Mouse (Mus musculus) CH12.LX (cell line): ENCODE results near the gene Limd1. TPM values are rescaled to one million over a fixed set of nuclear protein-coding genes. Genes with fewer than 3 reads are reported as not detected.

Source experiments
- DNase-seq: peaks from one replicate; pipeline ENCODE4 v3.0.0-alpha.2; 2013; ENCODE audit errors: extremely low read depth
- H3K27ac ChIP-seq: 2 replicates; pipeline ENCODE4 v1.5.1; 2012; ENCODE audit warnings: low read depth, mild to moderate bottlenecking, control low read depth, moderate library complexity; ENCODE audit not compliant: insufficient read depth
- H3K27me3 ChIP-seq: replicated peaks from 2 replicates; pipeline ENCODE3; 2012; ENCODE audit warnings: inconsistent platforms
- H3K36me3 ChIP-seq, 2 experiments: replicated peaks in 1 of 2; 2 replicates each; pipeline versions ENCODE3 to v1.6.1; 2012; ENCODE audit warnings: inconsistent platforms in 1 of 2, low read length in 1 of 2, mild to moderate bottlenecking in 1 of 2, mixed read lengths in 1 of 2, moderate library complexity in 1 of 2; ENCODE audit not compliant: control insufficient read depth in 1 of 2, insufficient read depth in 1 of 2
- H3K4me1 ChIP-seq, 2 experiments: 2 replicates each; pipeline ENCODE4 v1.6.1; 2012; ENCODE audit warnings: inconsistent platforms in 1 of 2, moderate library complexity in 1 of 2; ENCODE audit not compliant: insufficient read depth in 2 of 2, control insufficient read depth in 1 of 2
- H3K4me2 ChIP-seq: 2 replicates; pipeline ENCODE4 v1.6.1; 2012; ENCODE audit warnings: low read depth, mild to moderate bottlenecking, control low read depth; ENCODE audit not compliant: poor library complexity, insufficient read depth, severe bottlenecking
- H3K4me3 ChIP-seq, 3 experiments: fragments of 150-350 bp in 1 of 3; sonication (generic) in 1 of 3; replicated peaks in 1 of 3; 2 replicates each; pipeline versions ENCODE3 to v1.5.1; 2011 to 2012; ENCODE audit warnings: low read depth in 2 of 3, low read length in 2 of 3, mild to moderate bottlenecking in 2 of 3, moderate library complexity in 2 of 3, control low read depth in 1 of 3, improper control_type of control experiment in 1 of 3, inconsistent platforms in 1 of 3, mixed read lengths in 1 of 3; ENCODE audit not compliant: poor library complexity in 1 of 3
- H3K79me2 ChIP-seq: replicated peaks from 2 replicates; pipeline ENCODE4 v1.6.1; 2012; ENCODE audit warnings: mild to moderate bottlenecking, moderate library complexity; ENCODE audit not compliant: control insufficient read depth, poor library complexity, insufficient read depth, severe bottlenecking; ENCODE audit errors: extremely low read depth
- H3K9ac ChIP-seq: 2 replicates; pipeline ENCODE4 v1.6.1; 2012; ENCODE audit warnings: low read depth, mild to moderate bottlenecking, control low read depth, moderate library complexity; ENCODE audit not compliant: insufficient read depth
- H3K9me3 ChIP-seq: replicated peaks from 2 replicates; pipeline ENCODE3; 2012; ENCODE audit warnings: low read length, inconsistent platforms, mixed read lengths
- BHLHE40 ChIP-seq: IDR thresholded peaks from 2 replicates; pipeline ENCODE4 v1.6.1; 2011; ENCODE audit warnings: mild to moderate bottlenecking, low read depth, low read length, improper control_type of control experiment
- CHD1 ChIP-seq: IDR thresholded peaks from 2 replicates; pipeline ENCODE4 v1.6.1; 2012; ENCODE audit warnings: low read depth, low read length, improper control_type of control experiment, inconsistent platforms
- CTCF ChIP-seq, 2 experiments: IDR thresholded peaks in 1 of 2; conservative IDR thresholded peaks in 1 of 2; 2 replicates each; pipeline ENCODE4 v1.5.1; 2011 to 2012; ENCODE audit warnings: low read depth in 2 of 2, low read length in 2 of 2, improper control_type of control experiment in 1 of 2, inconsistent platforms in 1 of 2, mild to moderate bottlenecking in 1 of 2, moderate library complexity in 1 of 2
- HCFC1 ChIP-seq: IDR thresholded peaks from 2 replicates; pipeline ENCODE4 v1.6.1; 2012; ENCODE audit warnings: low read depth, mild to moderate bottlenecking, inconsistent platforms, low read length, improper control_type of control experiment
- NRF1 ChIP-seq: IDR thresholded peaks from 2 replicates; pipeline ENCODE4 v1.6.1; 2014; ENCODE audit warnings: low read depth, mild to moderate bottlenecking, inconsistent platforms, low read length, improper control_type of control experiment, moderate library complexity
- SMC3 ChIP-seq: IDR thresholded peaks from 2 replicates; pipeline ENCODE4 v1.6.1; 2011; ENCODE audit warnings: low read depth, low read length, improper control_type of control experiment
- UBTF ChIP-seq: IDR thresholded peaks from 2 replicates; pipeline ENCODE4 v1.6.1; 2012; ENCODE audit warnings: low read depth, mild to moderate bottlenecking, inconsistent platforms, low read length, improper control_type of control experiment, moderate library complexity
- USF2 ChIP-seq: conservative IDR thresholded peaks from 2 replicates; pipeline ENCODE4 v1.6.1; 2011; ENCODE audit warnings: low read depth, low read length, improper control_type of control experiment
- ZMIZ1 ChIP-seq: IDR thresholded peaks from 2 replicates; pipeline ENCODE4 v1.6.1; 2012; ENCODE audit warnings: low read depth, mild to moderate bottlenecking, inconsistent platforms, low read length, improper control_type of control experiment
- dilution Hi-C: fragments of 300-500 bp; cut with MboI; formaldehyde crosslinking; loops from 2 replicates; pipeline ENCODE4 v1.14.3; 2020; ENCODE audit warnings: low sequenced_read_pairs; ENCODE audit not compliant: extremely low pct_unique_long_range_greater_than_20kb, extremely low pct_ligation_motif_present
- in situ Hi-C: fragments of 300-500 bp; cut with MboI; formaldehyde crosslinking; loops from 3 replicates; pipeline ENCODE4 v1.14.3; 2019; ENCODE audit warnings: low sequenced_read_pairs, low pct_ligation_motif_present, low pct_unique_long_range_greater_than_20kb, mixed read lengths
- polyA plus RNA-seq: library from polyadenylated mRNA; unstranded; fragments of >175 nt; gene quantifications from 2 replicates; pipeline ENCODE4 v1.2.1, GENCODE M21; 2012; ENCODE audit warnings: low read depth; ENCODE audit not compliant: insufficient read length
- total RNA-seq, 2 experiments: library from RNA; depleted of rRNA; stranded (reverse); fragments of 300-350 nt in 1 of 2; fragments of >200 nt in 1 of 2; gene quantifications; 2 replicates each; pipeline ENCODE4 v1.2.3; 2012 to 2014

The Limd1 gene
- total and polyA plus RNA-seq, 3 experiments, result 52.7 to 64.5 (median 60.5) TPM

DNA sequence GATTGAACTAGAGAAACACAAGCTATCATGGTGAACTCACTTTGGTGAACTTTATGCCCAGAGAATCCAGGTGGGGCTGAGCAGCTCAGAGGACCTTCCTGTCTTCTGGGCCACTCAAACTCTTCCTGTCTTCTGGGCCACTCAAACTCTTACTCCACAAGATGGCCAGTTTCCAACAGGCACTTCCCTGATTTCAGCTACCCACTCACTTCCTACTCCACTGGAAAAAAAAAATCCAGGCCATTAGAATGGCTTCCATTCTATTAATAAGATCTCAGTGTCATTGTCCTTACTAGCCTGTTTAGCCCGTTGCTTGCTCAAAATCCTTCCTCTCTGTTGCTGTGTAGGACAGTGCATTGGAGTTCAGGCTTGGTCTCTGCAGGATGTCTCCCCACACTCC is 2.9 kb upstream of the Limd1 start:
- in situ Hi-C loops, result no loop called here
- dilution Hi-C loops, result no loop called here

DNA sequence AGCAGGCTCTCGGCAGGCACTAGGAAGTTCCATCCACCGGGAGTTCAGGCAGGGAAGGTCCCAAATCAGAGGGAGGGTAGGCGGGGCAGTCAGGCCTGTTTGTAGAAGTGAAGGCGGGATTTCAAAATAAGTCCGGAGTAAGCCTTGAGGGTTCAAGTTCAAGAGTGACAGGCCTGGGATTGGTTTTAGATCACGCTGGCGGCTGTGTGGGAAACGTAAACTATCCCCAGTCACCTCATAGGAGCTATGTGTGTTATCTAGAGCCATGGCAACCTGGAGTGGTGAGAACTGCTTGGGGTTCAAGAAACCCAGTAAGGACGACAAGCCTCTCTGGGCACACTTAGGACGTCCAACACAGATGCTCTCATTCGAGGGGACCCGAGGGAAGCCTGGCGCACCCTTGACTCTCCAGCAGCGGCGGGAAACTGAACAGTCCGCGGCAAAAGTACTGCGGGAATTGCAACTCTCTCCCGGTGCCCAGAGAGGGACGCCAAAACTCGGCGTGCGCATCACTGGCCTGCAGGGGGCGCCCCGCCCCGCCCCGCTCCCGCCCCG is 398 bp upstream of the Limd1 start:
- peak overlapping the region; percentile 80 for H3K4me2 ChIP-seq
- no peak overlapping the region for H3K27ac ChIP-seq
- dilution Hi-C loops, result no loop called here
- H3K4me1 ChIP-seq, result peaks cover 7 to 40% of the 10 kb centered on the region in 2 experiments
- H3K36me3 ChIP-seq, result peaks cover 0 to 30% of the 10 kb centered on the region in 2 experiments
- no peaks in the 10 kb centered on the region for H3K9me3 ChIP-seq
- H3K4me3 ChIP-seq, result peak overlapping the region; percentile 47 to 56 (median 48)
- peaks cover 38% of the 10 kb centered on the region for H3K79me2 ChIP-seq
- no peak for TF ChIP-seq USF2
- peak; percentile 10 to 56; a peak in 2 of 4 replicates for TF ChIP-seq CTCF (conservative IDR thresholded peaks at IDR 0.05 in 1 of 2, IDR thresholded peaks at IDR 0.05 in 1 of 2; ENCODE audit: low read depth in 2 of 2, low read length in 2 of 2)
- TF ChIP-seq, all 38 proteins: peak for 1
- Histone ChIP-seq H3K9ac (peak overlapping the region; percentile 58; the same call in 1 of the 2 replicates), H3K27me3 (no peaks in the 10 kb centered on the region)
- DNase-seq, result no peak
- in situ Hi-C loops, result no loop called here

More for the DNA sequence above, 2.9 kb upstream of the Limd1 start:
- no peak overlapping the region for H3K9ac ChIP-seq
- no peak overlapping the region for H3K27ac ChIP-seq
- H3K36me3 ChIP-seq, result peaks cover 0 to 17% of the 10 kb centered on the region in 2 experiments
- no peaks in the 10 kb centered on the region for H3K27me3 ChIP-seq
- TF ChIP-seq NRF1 (no peak), UBTF (no peak), SMC3 (no peak), CHD1 (no peak)
- H3K4me1 ChIP-seq, result peaks cover 5 to 38% of the 10 kb centered on the region in 2 experiments
- H3K9me3 ChIP-seq, result no peaks in the 10 kb centered on the region
- DNase-seq, result no peak
- no peak overlapping the region for H3K4me2 ChIP-seq
- H3K79me2 ChIP-seq, result peaks cover 14% of the 10 kb centered on the region
- no peak overlapping the region for H3K4me3 ChIP-seq

DNA sequence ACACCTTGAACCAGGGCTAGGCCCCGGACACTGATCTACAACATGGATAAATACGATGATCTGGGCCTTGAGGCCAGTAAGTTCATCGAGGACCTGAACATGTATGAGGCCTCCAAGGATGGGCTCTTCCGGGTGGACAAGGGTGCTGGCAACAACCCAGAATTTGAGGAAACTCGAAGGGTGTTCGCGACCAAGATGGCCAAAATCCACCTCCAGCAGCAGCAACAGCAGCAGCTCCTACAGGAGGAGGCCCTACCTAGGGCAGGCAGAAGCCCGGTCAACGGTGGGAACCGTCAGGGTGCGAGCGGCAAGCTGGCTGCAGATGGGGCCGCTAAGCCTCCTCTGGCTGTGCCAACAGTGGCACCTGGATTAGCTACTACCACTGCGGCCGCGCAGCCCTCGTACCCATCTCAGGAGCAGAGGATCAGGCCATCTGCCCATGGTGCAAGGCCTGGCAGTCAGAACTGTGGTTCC is 727 bp downstream of the Limd1 start:
- Histone ChIP-seq H3K4me3 (peak overlapping the region; percentile 59 to 89 (median 74)), H3K27me3 (no peaks in the 10 kb centered on the region), H3K36me3 (peaks cover 6 to 40% of the 10 kb centered on the region in 2 experiments), H3K9me3 (no peaks in the 10 kb centered on the region), H3K4me1 (peaks cover 7 to 45% of the 10 kb centered on the region in 2 experiments), H3K9ac (peak overlapping the region; percentile 96), H3K79me2 (peaks cover 49% of the 10 kb centered on the region), H3K27ac (peak overlapping the region; percentile 85), H3K4me2 (peak overlapping the region; percentile 53)
- no peak for DNase-seq
- TF ChIP-seq UBTF, result 0 out of 2 replicates have a peak, but pooled peaks have one; percentile 59
- 0 out of 2 replicates have a peak, but pooled peaks have one; percentile 35 for TF ChIP-seq CHD1
- no peak for TF ChIP-seq BHLHE40
- TF ChIP-seq HCFC1, result no peak
- 0 out of 2 replicates have a peak, but pooled peaks have one; percentile 0 for TF ChIP-seq SMC3
- no peak for TF ChIP-seq ZMIZ1
- dilution Hi-C loops, result no loop called here
- in situ Hi-C loops, result no loop called here
